8 mouse cellular contexts compared by ENCODE assay signal in genomic region chr17:35869346-35870067, GRCm38 (mm10). TPM values are rescaled to one million over a fixed set of nuclear protein-coding genes. Genes with fewer than 3 reads are reported as not detected.
A peak's percentile ranks its signal among the peaks of the same experiment; 100 is the strongest.
DNase-seq lines count a peak whose midpoint lies in the region; ATAC-seq and TF ChIP-seq lines count a peak whose summit lies in the region.

No protein-coding gene starts in this region.

- peak overlapping the region; percentile 97 for H3K4me3 ChIP-seq in megakaryocyte, embryonic 14.5 days (replicated peaks)
- peak overlapping the region; percentile 49 for H3K4me3 ChIP-seq in heart, embryonic 11.5 days (ENCODE audit: low read depth, low read length)
- H3K4me3 ChIP-seq in midbrain, embryonic 10.5 days, result peak overlapping the region; percentile 82

- peaks cover 32% of the 10 kb centered on the region for H3K36me3 ChIP-seq in megakaryocyte, embryonic 14.5 days (replicated peaks; ENCODE audit: low read length)
- peaks cover 9% of the 10 kb centered on the region for H3K36me3 ChIP-seq in heart, embryonic 11.5 days (ENCODE audit: control insufficient read depth, insufficient read depth, low read length)
- H3K36me3 ChIP-seq in midbrain, embryonic 10.5 days, result peaks cover 60% of the 10 kb centered on the region

- peaks cover 2% of the 10 kb centered on the region for H3K27me3 ChIP-seq in megakaryocyte, embryonic 14.5 days (replicated peaks)
- H3K27me3 ChIP-seq in heart, embryonic 11.5 days (ENCODE audit: control insufficient read depth, insufficient read depth, low read length), result no peaks in the 10 kb centered on the region
- H3K27me3 ChIP-seq in midbrain, embryonic 10.5 days (ENCODE audit: low read depth, poor library complexity, severe bottlenecking), result no peaks in the 10 kb centered on the region

- H3K9me3 ChIP-seq in megakaryocyte, embryonic 14.5 days, result no peaks in the 10 kb centered on the region
- no peaks in the 10 kb centered on the region; the same call in 1 of the 2 replicates for H3K9me3 ChIP-seq in heart, embryonic 11.5 days (replicated peaks; ENCODE audit: control insufficient read depth, low read length)
- H3K9me3 ChIP-seq in midbrain, embryonic 10.5 days (replicated peaks), result peaks cover 11% of the 10 kb centered on the region

- DNase-seq in brain, embryonic 14.5 days (ENCODE audit: low read depth), result peak; percentile 43
- peak; percentile 70 to 76 for DNase-seq in kidney, postnatal 25 days
- peak; percentile 66 for DNase-seq in midbrain, embryonic 10.5 days (ENCODE audit: low spot score)
- DNase-seq in thymus, postnatal 36 days, result peak; percentile 60 to 63
- no peak for DNase-seq in c-Kit-positive CD71-positive TER-119-positive erythroid progenitor cells, embryonic 14.5 days (ENCODE audit: low spot score)

- ATAC-seq in megakaryocyte, adult 5-6 weeks (ENCODE audit: poor library complexity, severe bottlenecking), result no peak
- ATAC-seq in heart, embryonic 11.5 days (replicated peaks; ENCODE audit: insufficient number of reproducible peaks, low FRiP score, low TSS enrichment), result peak; percentile 13; the same call in 1 of the 2 replicates

- peaks cover 93% of the 10 kb centered on the region for H3K4me1 ChIP-seq in megakaryocyte, embryonic 14.5 days
- peaks cover 43% of the 10 kb centered on the region for H3K4me1 ChIP-seq in heart, embryonic 11.5 days (ENCODE audit: control insufficient read depth, insufficient read depth, low read length)
- H3K4me1 ChIP-seq in midbrain, embryonic 10.5 days, result peaks cover 84% of the 10 kb centered on the region

- TF ChIP-seq POLR2A in brain, embryonic 14.5 days (IDR thresholded peaks at IDR 0.05; ENCODE audit: borderline replicate concordance, extremely low read depth, insufficient read depth, insufficient read length, poor library complexity, severe bottlenecking), result no peak

- H3K27ac ChIP-seq in heart, embryonic 11.5 days (ENCODE audit: low read depth, low read length), result peak overlapping the region; percentile 83
- H3K27ac ChIP-seq in midbrain, embryonic 10.5 days (replicated peaks), result peak overlapping the region; percentile 99

- TF ChIP-seq CTCF in brain, embryonic 14.5 days (IDR thresholded peaks at IDR 0.05; ENCODE audit: borderline replicate concordance, extremely low read depth, insufficient read depth, insufficient read length), result no peak

- 5% methylated on average over 7 of the region's 7 CpGs for WGBS in heart, embryonic 11.5 days (ENCODE audit: insufficient replicate concordance)
- 5% methylated on average over 7 of the region's 7 CpGs for WGBS in midbrain, embryonic 10.5 days

- peak overlapping the region; percentile 98 for H3K4me2 ChIP-seq in heart, embryonic 11.5 days

- H3K9ac ChIP-seq in heart, embryonic 11.5 days (ENCODE audit: low read depth, low read length), result peak overlapping the region; percentile 90

RNA-seq across cellular contexts. Expression of gene Ppp1r18, which starts 4.1 kb away (rescaled TPM):
- 153 and 168 TPM in 2 replicates for polyA plus RNA-seq in megakaryocyte, embryonic 14.5 days (2012; ENCODE audit: insufficient read depth, low replicate concordance)
- 153 and 167 TPM in 2 replicates for total RNA-seq in megakaryocyte, adult 5-6 weeks (2015)
- total RNA-seq in megakaryocyte, adult 5-6 weeks (2017), result 64.0 and 78.1 TPM in 2 replicates
- polyA plus RNA-seq in brain, embryonic 14.5 days (2012; rRNA removed), result 46.9 and 48.9 TPM in 2 replicates
- polyA plus RNA-seq in heart, embryonic 11.5 days (2014; fragmentation: Nextera tagmentation; extraction: Ambion mirVana), result 21.3 and 25.0 TPM in 2 replicates
- polyA plus RNA-seq in midbrain, embryonic 10.5 days (2016; fragmentation: Nextera tagmentation; extraction: Ambion mirVana), result 21.8 and 27.6 TPM in 2 replicates

RNA-seq across cellular contexts. Expression of gene Nrm, which starts 8.4 kb away (rescaled TPM):
- 5.6 TPM in 1 of 2 replicates, not detected in the other for polyA plus RNA-seq in megakaryocyte, embryonic 14.5 days (2012; ENCODE audit: insufficient read depth, low replicate concordance)
- 88.5 and 114 TPM in 2 replicates for total RNA-seq in megakaryocyte, adult 5-6 weeks (2015)
- total RNA-seq in megakaryocyte, adult 5-6 weeks (2017), result 80.1 and 82.8 TPM in 2 replicates
- polyA plus RNA-seq in brain, embryonic 14.5 days (2012; rRNA removed), result 26.9 and 38.3 TPM in 2 replicates
- polyA plus RNA-seq in heart, embryonic 11.5 days (2014; fragmentation: Nextera tagmentation; extraction: Ambion mirVana), result 44.5 and 48.1 TPM in 2 replicates
- 80.0 and 84.5 TPM in 2 replicates for polyA plus RNA-seq in midbrain, embryonic 10.5 days (2016; fragmentation: Nextera tagmentation; extraction: Ambion mirVana)

RNA-seq across cellular contexts. Expression of gene Dhx16, which starts 10.1 kb away (rescaled TPM):
- 23.2 and 32.1 TPM in 2 replicates for polyA plus RNA-seq in megakaryocyte, embryonic 14.5 days (2012; ENCODE audit: insufficient read depth, low replicate concordance)
- total RNA-seq in megakaryocyte, adult 5-6 weeks (2015), result 87.6 and 118 TPM in 2 replicates
- 65.9 and 72.8 TPM in 2 replicates for total RNA-seq in megakaryocyte, adult 5-6 weeks (2017)
- polyA plus RNA-seq in brain, embryonic 14.5 days (2012; rRNA removed), result 66.0 and 71.9 TPM in 2 replicates
- 23.8 and 25.9 TPM in 2 replicates for polyA plus RNA-seq in heart, embryonic 11.5 days (2014; fragmentation: Nextera tagmentation; extraction: Ambion mirVana)
- polyA plus RNA-seq in midbrain, embryonic 10.5 days (2016; fragmentation: Nextera tagmentation; extraction: Ambion mirVana), result 51.6 and 54.3 TPM in 2 replicates

RNA-seq across cellular contexts. Expression of gene 2310061I04Rik, which starts 27.7 kb away (rescaled TPM):
- 101 and 470 TPM in 2 replicates for polyA plus RNA-seq in megakaryocyte, embryonic 14.5 days (2012; ENCODE audit: insufficient read depth, low replicate concordance)
- total RNA-seq in megakaryocyte, adult 5-6 weeks (2015), result 28.4 and 31.8 TPM in 2 replicates
- 3.5 and 9.8 TPM in 2 replicates for total RNA-seq in megakaryocyte, adult 5-6 weeks (2017)
- 83.5 and 92.4 TPM in 2 replicates for polyA plus RNA-seq in brain, embryonic 14.5 days (2012; rRNA removed)
- polyA plus RNA-seq in heart, embryonic 11.5 days (2014; fragmentation: Nextera tagmentation; extraction: Ambion mirVana), result 22.2 and 26.7 TPM in 2 replicates
- polyA plus RNA-seq in midbrain, embryonic 10.5 days (2016; fragmentation: Nextera tagmentation; extraction: Ambion mirVana), result 29.0 and 29.6 TPM in 2 replicates

RNA-seq across cellular contexts. Expression of gene Mdc1, which starts 28.2 kb away (rescaled TPM):
- 1.2 and 2.3 TPM in 2 replicates for polyA plus RNA-seq in megakaryocyte, embryonic 14.5 days (2012; ENCODE audit: insufficient read depth, low replicate concordance)
- 37.6 and 62.8 TPM in 2 replicates for total RNA-seq in megakaryocyte, adult 5-6 weeks (2015)
- 17.3 and 18.6 TPM in 2 replicates for total RNA-seq in megakaryocyte, adult 5-6 weeks (2017)
- 18.8 and 23.7 TPM in 2 replicates for polyA plus RNA-seq in brain, embryonic 14.5 days (2012; rRNA removed)
- polyA plus RNA-seq in heart, embryonic 11.5 days (2014; fragmentation: Nextera tagmentation; extraction: Ambion mirVana), result 19.0 and 19.5 TPM in 2 replicates
- polyA plus RNA-seq in midbrain, embryonic 10.5 days (2016; fragmentation: Nextera tagmentation; extraction: Ambion mirVana), result 21.1 and 21.7 TPM in 2 replicates
